ENCODE assay signal across 25 mouse cellular contexts in genomic region chr8:94810153-94810552, GRCm38 (mm10). TPM values are rescaled to one million over a fixed set of nuclear protein-coding genes. Genes with fewer than 3 reads are reported as not detected.
DNase-seq lines count a peak whose midpoint lies in the region; ATAC-seq and TF ChIP-seq lines count a peak whose summit lies in the region.
"Had no signal": no experiment of that assay in that cellular context is flagged by ENCODE, and none has a peak within 500 bp of the region (broad histone marks: within the 10 kb centered on the region; RNA-seq: fewer than 3 reads in every experiment).

Ccl17 (plus strand) TSS chr8:94810453.

- no peak for ATAC-seq in liver, embryonic 13.5 days (ENCODE audit: low read depth)
- no peak for ATAC-seq in liver, postnatal 0 days
- ATAC-seq in granulocyte monocyte progenitor cell, adult 5-6 weeks (replicated peaks; ENCODE audit: poor library complexity, severe bottlenecking), result peak; percentile 20
- ATAC-seq: forebrain, embryonic 14.5 days had no signal

- peak within 1 kb of the TSS; percentile 53 for H3K27ac ChIP-seq in liver, embryonic 13.5 days
- H3K27ac ChIP-seq in liver, postnatal 0 days (ENCODE audit: low read depth), result no peak within 1 kb of the TSS
- no peak within 1 kb of the TSS for H3K27ac ChIP-seq in thymus, adult 2 months (ENCODE audit: control insufficient read depth, insufficient read depth, low read length)
- H3K27ac ChIP-seq: embryonic facial prominence, embryonic 15.5 days; forebrain, embryonic 10.5 days; heart, embryonic 10.5 days; hindbrain, embryonic 12.5 days had no signal

- no peak within 1 kb of the TSS for H3K4me3 ChIP-seq in liver, embryonic 13.5 days (replicated peaks)
- H3K4me3 ChIP-seq in liver, postnatal 0 days (ENCODE audit: low read depth, low read length), result no peak within 1 kb of the TSS
- no peak within 1 kb of the TSS for H3K4me3 ChIP-seq in thymus, adult 2 months (ENCODE audit: control insufficient read depth, insufficient read depth, low read length)
- H3K4me3 ChIP-seq: embryonic facial prominence, embryonic 15.5 days; erythroblast, embryonic 14.5 days; forebrain, embryonic 10.5 days; heart, embryonic 10.5 days; hindbrain, embryonic 12.5 days had no signal

- peaks cover 30% of the 10 kb centered on the region for H3K4me1 ChIP-seq in liver, embryonic 13.5 days (replicated peaks)
- 0 out of 2 replicates have a peak, but pooled peaks cover 2% of the 10 kb centered on the region for H3K4me1 ChIP-seq in liver, postnatal 0 days (ENCODE audit: insufficient read depth)
- H3K4me1 ChIP-seq in thymus, adult 2 months (replicated peaks; ENCODE audit: control insufficient read depth, insufficient read depth, low read length), result no peaks in the 10 kb centered on the region

- no peak for TF ChIP-seq EP300 in liver, postnatal 0 days (IDR thresholded peaks at IDR 0.05; ENCODE audit: low read depth)

- H3K27me3 ChIP-seq in liver, embryonic 13.5 days, result peaks cover 9% of the 10 kb centered on the region; the same call in 1 of the 2 replicates
- no peaks in the 10 kb centered on the region for H3K27me3 ChIP-seq in liver, postnatal 0 days (ENCODE audit: insufficient read depth, low read length)
- H3K27me3 ChIP-seq in thymus, adult 2 months (ENCODE audit: control insufficient read depth, insufficient read depth, low read length), result no peaks in the 10 kb centered on the region
- H3K27me3 ChIP-seq: CH12.LX; embryonic facial prominence, embryonic 15.5 days; hindbrain, embryonic 12.5 days had no signal

- H3K36me3 ChIP-seq in liver, embryonic 13.5 days, result no peaks in the 10 kb centered on the region
- no peaks in the 10 kb centered on the region for H3K36me3 ChIP-seq in liver, postnatal 0 days (replicated peaks; ENCODE audit: insufficient read depth, low read length)
- no peaks in the 10 kb centered on the region for H3K36me3 ChIP-seq in thymus, adult 2 months (ENCODE audit: control insufficient read depth, insufficient read depth, low read length)
- H3K36me3 ChIP-seq: embryonic facial prominence, embryonic 15.5 days; forebrain, embryonic 10.5 days; heart, embryonic 10.5 days; hindbrain, embryonic 12.5 days had no signal

- no peak within 1 kb of the TSS for H3K9ac ChIP-seq in liver, embryonic 13.5 days
- H3K9ac ChIP-seq in liver, postnatal 0 days (replicated peaks), result no peak within 1 kb of the TSS
- H3K9ac ChIP-seq: embryonic facial prominence, embryonic 15.5 days; hindbrain, embryonic 12.5 days had no signal

- no peaks in the 10 kb centered on the region for H3K9me3 ChIP-seq in liver, embryonic 13.5 days (replicated peaks)
- no peaks in the 10 kb centered on the region for H3K9me3 ChIP-seq in liver, postnatal 0 days (ENCODE audit: low read length)
- H3K9me3 ChIP-seq: embryonic facial prominence, embryonic 15.5 days; forebrain, embryonic 10.5 days; heart, embryonic 10.5 days; hindbrain, embryonic 12.5 days had no signal

- 49% methylated on average over 3 of the region's 3 CpGs for WGBS in liver, embryonic 13.5 days (ENCODE audit: insufficient replicate concordance)
- 39% methylated on average over 3 of the region's 3 CpGs for WGBS in liver, postnatal 0 days (ENCODE audit: insufficient replicate concordance)
- WGBS in thymus, adult 2 months, result 81% methylated on average over 3 of the region's 3 CpGs

- no peak for TF ChIP-seq CTCF in liver, postnatal 0 days (IDR thresholded peaks at IDR 0.05; ENCODE audit: low read depth)
- no peak for TF ChIP-seq CTCF in thymus, adult 2 months (IDR thresholded peaks at IDR 0.05; ENCODE audit: borderline replicate concordance, control insufficient read depth, extremely low read depth, insufficient read depth, low read length, poor library complexity)

- H3K4me2 ChIP-seq in liver, embryonic 13.5 days, result no peak within 1 kb of the TSS
- no peak within 1 kb of the TSS for H3K4me2 ChIP-seq in liver, postnatal 0 days (ENCODE audit: low read depth, low read length)
- H3K4me2 ChIP-seq: embryonic facial prominence, embryonic 15.5 days; hindbrain, embryonic 12.5 days had no signal

- intact Hi-C loops in left cerebral cortex, postnatal 10 days (cut with DNase I), result loop anchor here (5.0 to 10.0 kb wide), 2 partner anchors 38 to 215 kb away; partner anchors contain the start of gene Cx3cl1

- no peak for DNase-seq in left cerebral cortex, postnatal 10 days (ENCODE audit: extremely low spot score in 1 of 2, low spot score in 2 of 2)
- DNase-seq in left cerebral cortex, adult 9 months (ENCODE audit: low spot score in 2 of 2), result no peak
- DNase-seq in liver, embryonic 13.5 days, result no peak
- no peak for DNase-seq in liver, postnatal 0 days
- DNase-seq in thymus, adult 2 months, result no peak
- no peak for DNase-seq in thymus, postnatal 25 days
- DNase-seq in ovary, postnatal 14 days (ENCODE audit: low spot score), result no peak
- DNase-seq: adrenal gland, adult 8-10 months; adrenal gland, postnatal 36 days; cerebellum, adult 2 months; cerebellum, postnatal 10 days; embryo, embryonic 11 days; gastrocnemius, postnatal 36 days; heart, adult 18-20 months; heart, postnatal 10 days; heart, postnatal 4 days had no signal

- no peak for TF ChIP-seq POLR2A in thymus, adult 2 months (IDR thresholded peaks at IDR 0.05; ENCODE audit: control insufficient read depth, extremely low read depth, insufficient read depth, low read length, poor library complexity)

RNA-seq across cellular contexts. Expression of gene Ccl17, which starts in this region (rescaled TPM):
- 10 to 100 TPM; 10.8 to 12.3 TPM for total RNA-seq in left cerebral cortex, postnatal 10 days (2021)
- polyA plus RNA-seq in liver, embryonic 13.5 days (2015; fragmentation: Nextera tagmentation; extraction: Ambion mirVana), result 0.36 and 0.48 TPM in 2 replicates
- polyA plus RNA-seq in liver, postnatal 0 days (2015; fragmentation: Nextera tagmentation; extraction: Ambion mirVana), result 0.31 TPM in 1 of 2 replicates, not detected in the other
- 8.0 and 15.7 TPM in 2 replicates for polyA plus RNA-seq in thymus, adult 2 months (2012; rRNA removed)
- total RNA-seq in granulocyte monocyte progenitor cell, adult 5-6 weeks (2014; fragmentation: Nextera tagmentation), result not detected in 2 replicates
- not detected in 2 replicates for total RNA-seq in granulocyte monocyte progenitor cell, adult 5-6 weeks (2017)
- total RNA-seq: gastrocnemius, postnatal 36 days; heart, postnatal 10 days had no signal
- polyA plus RNA-seq: embryonic facial prominence, embryonic 11.5 days; embryonic facial prominence, embryonic 15.5 days; erythroblast, embryonic 14.5 days; forebrain, embryonic 10.5 days; hindbrain, embryonic 12.5 days had no signal

Comparison
In these comparisons a context has a peak if more than half of its experiments do, and no peak if none do; other contexts are left out.
1. RNA of gene Ccl17 (total RNA-seq): 10.8 to 12.3 TPM in left cerebral cortex, postnatal 10 days; not detected in granulocyte monocyte progenitor cell, adult 5-6 weeks; every median in the first group is over 10 times any median in the second.
2. Peak in ATAC-seq in granulocyte monocyte progenitor cell, adult 5-6 weeks; RNA of the gene not detected or under 1 TPM.